Mouse (Mus musculus) heart, postnatal 0 days (tissue): ENCODE measurements around the gene Nmnat3. TPM values are rescaled to one million over a fixed set of nuclear protein-coding genes. Genes with fewer than 3 reads are reported as not detected.
A peak's percentile ranks its signal among the peaks of the same experiment; 100 is the strongest.

Source experiments
- ATAC-seq: fragments of 200-750 bp; cut with Nextera tagmentation; 2 replicates; pipeline ENCODE4 v1.8.0; 2017; ENCODE audit warnings: low read depth, moderate number of reproducible peaks, moderate library complexity; ENCODE audit not compliant: insufficient read depth
- DNase-seq: peaks from one replicate; pipeline ENCODE4 v3.0.0-alpha.2; 2016; ENCODE audit warnings: low spot score
- H3K27ac ChIP-seq: fragments of 300-500 bp; sonication (generic); 2 replicates; pipeline ENCODE4 v1.5.1; 2014; ENCODE audit warnings: low read depth, mild to moderate bottlenecking
- H3K27me3 ChIP-seq: fragments of 300-500 bp; sonication (generic); 2 replicates; pipeline ENCODE4 v1.6.1; 2014; ENCODE audit warnings: low read length, mixed read lengths; ENCODE audit not compliant: control insufficient read depth, insufficient read depth
- H3K36me3 ChIP-seq: fragments of 300-500 bp; sonication (generic); replicated peaks from 2 replicates; pipeline ENCODE4 v1.6.1; 2014; ENCODE audit warnings: low read length, mixed read lengths; ENCODE audit not compliant: control insufficient read depth, insufficient read depth
- H3K4me1 ChIP-seq: fragments of 300-500 bp; sonication (generic); 2 replicates; pipeline ENCODE4 v1.6.1; 2014; ENCODE audit warnings: antibody characterized with exemption; ENCODE audit not compliant: control insufficient read depth, insufficient read depth
- H3K4me2 ChIP-seq: fragments of 300-500 bp; sonication (generic); 2 replicates; pipeline ENCODE4 v1.6.1; 2014; ENCODE audit warnings: low read depth, mild to moderate bottlenecking, low read length, moderate library complexity
- H3K4me3 ChIP-seq: fragments of 300-500 bp; sonication (generic); 2 replicates; pipeline ENCODE4 v1.5.1; 2014; ENCODE audit warnings: low read depth, low read length
- H3K9ac ChIP-seq: fragments of 300-500 bp; sonication (generic); replicated peaks from 2 replicates; pipeline ENCODE4 v1.6.1; 2014; ENCODE audit warnings: low read depth, low read length, mixed read lengths
- H3K9me3 ChIP-seq: fragments of 300-500 bp; sonication (generic); replicated peaks from 2 replicates; pipeline ENCODE4 v1.6.1; 2016; ENCODE audit warnings: low read length; ENCODE audit not compliant: control insufficient read depth
- CTCF ChIP-seq: IDR thresholded peaks from 2 replicates; pipeline ENCODE4 v1.5.1; 2016; ENCODE audit warnings: antibody characterized with exemption, control low read depth, low read depth
- EP300 ChIP-seq: IDR thresholded peaks from 2 replicates; pipeline ENCODE4 v1.6.1; 2016; ENCODE audit warnings: antibody characterized with exemption, low read depth
- WGBS: fragments of 180-500 bp; shearing (Covaris S2); extraction: QIAGEN DNeasy Blood & Tissue Kit; methylation state at CpG from one replicate; pipeline ENCODE4 v1.1.7; 2014; 5-methylcytosine and 5-hydroxymethylcytosine counted together
- polyA plus RNA-seq: library from polyadenylated mRNA; unstranded; fragments of >200 nt; fragmentation: Nextera tagmentation; extraction: Ambion mirVana; gene quantifications from 2 replicates; pipeline ENCODE4 v1.2.1, GENCODE M21; 2015
- total RNA-seq: library from RNA; depleted of rRNA; stranded (reverse); fragments of >200 nt; gene quantifications from 2 replicates; pipeline ENCODE4 v1.2.3, GENCODE M21; 2014; ENCODE audit warnings: low replicate concordance

The Nmnat3 gene
- total and polyA plus RNA-seq, 2 experiments from 2014 or later = 9.0 to 15.1 TPM

DNA sequence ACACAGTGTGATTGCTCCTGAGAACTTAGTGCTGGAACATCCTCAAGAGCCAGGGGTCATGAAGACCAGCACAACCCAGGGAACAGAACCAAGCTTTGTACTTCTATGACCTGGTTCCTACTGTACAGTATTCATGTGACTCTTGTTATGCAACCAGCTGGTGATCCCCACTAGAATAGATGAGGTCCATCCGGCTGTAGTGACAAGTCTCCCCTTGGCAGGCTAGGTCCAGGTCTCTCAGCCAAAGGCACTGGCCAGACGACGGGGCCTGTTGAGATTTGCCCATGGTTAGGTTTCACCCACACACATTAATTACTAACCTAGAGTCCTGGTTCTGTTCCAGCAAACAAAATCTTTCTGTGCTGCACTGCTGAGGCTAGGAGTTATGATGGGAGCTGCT is 131.1 kb downstream of the Nmnat3 start:
- Histone ChIP-seq H3K4me1 (no peaks in the 10 kb centered on the region), H3K9me3 (no peaks in the 10 kb centered on the region), H3K4me2 (no peak overlapping the region), H3K4me3 (no peak overlapping the region), H3K27ac (no peak overlapping the region), H3K9ac (no peak overlapping the region), H3K36me3 (no peaks in the 10 kb centered on the region), H3K27me3 (no peaks in the 10 kb centered on the region)
- TF ChIP-seq EP300 = no peak
- no peak for TF ChIP-seq CTCF
- 79% methylated on average over 3 of the region's 3 CpGs for WGBS
- DNase-seq (no peak), ATAC-seq (no peak)

DNA sequence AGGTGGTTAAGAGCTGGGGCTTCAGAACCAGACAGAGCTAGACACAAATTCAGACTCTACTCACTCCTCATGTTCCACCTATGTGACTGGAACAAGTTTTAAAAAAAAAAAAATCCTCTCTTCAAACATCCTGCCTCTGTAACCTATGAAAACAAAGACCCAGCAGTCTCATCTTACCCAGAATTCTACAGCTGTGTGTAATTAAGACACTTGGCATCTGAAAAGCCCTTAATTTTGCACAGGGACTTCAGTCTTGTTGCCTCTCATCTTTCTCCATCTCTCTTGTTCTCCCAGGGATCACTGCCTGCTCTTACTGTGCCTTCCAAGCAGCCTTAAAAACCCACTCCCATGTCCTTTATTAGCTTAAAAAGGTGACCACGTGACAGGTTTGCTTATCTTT is 133.4 kb downstream of the Nmnat3 start:
- TF ChIP-seq EP300 (no peak), CTCF (no peak)
- H3K9me3 ChIP-seq = no peaks in the 10 kb centered on the region
- H3K27ac ChIP-seq = no peak overlapping the region
- no peaks in the 10 kb centered on the region for H3K36me3 ChIP-seq
- DNase-seq (no peak), ATAC-seq (no peak)
- no peak overlapping the region for H3K4me2 ChIP-seq
- no peaks in the 10 kb centered on the region for H3K27me3 ChIP-seq
- WGBS = 57% methylated on average over 1 of the region's 1 CpGs
- no peaks in the 10 kb centered on the region for H3K4me1 ChIP-seq
- no peak overlapping the region for H3K9ac ChIP-seq
- no peak overlapping the region for H3K4me3 ChIP-seq

DNA sequence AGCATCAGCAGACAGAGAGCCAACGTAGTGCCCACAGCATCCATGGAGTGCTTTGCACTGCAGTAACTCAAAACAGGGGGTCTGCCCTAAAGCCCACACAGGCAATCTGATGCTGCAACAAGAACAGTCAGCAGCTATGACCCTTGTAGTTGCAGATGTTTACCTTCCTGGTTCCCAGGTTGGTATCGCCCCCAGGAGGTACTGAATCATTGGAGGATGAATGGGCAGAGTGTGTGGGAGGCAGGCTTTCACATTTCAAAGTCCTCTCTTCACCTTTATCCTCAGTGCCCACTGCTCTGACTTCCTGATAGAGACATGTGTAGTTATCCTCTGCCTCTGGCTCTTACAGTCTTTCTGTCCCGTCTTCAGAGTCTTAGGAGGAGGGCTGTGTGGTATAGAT is 134.7 kb downstream of the Nmnat3 start:
- TF ChIP-seq EP300 = no peak
- no peak for TF ChIP-seq CTCF
- H3K9ac ChIP-seq = no peak overlapping the region
- H3K4me1 ChIP-seq = no peaks in the 10 kb centered on the region
- H3K27me3 ChIP-seq = no peaks in the 10 kb centered on the region
- ATAC-seq (no peak), DNase-seq (no peak)
- WGBS = 56% methylated on average over 3 of the region's 3 CpGs
- no peaks in the 10 kb centered on the region for H3K9me3 ChIP-seq
- no peak overlapping the region for H3K27ac ChIP-seq
- H3K4me3 ChIP-seq = no peak overlapping the region
- H3K36me3 ChIP-seq = no peaks in the 10 kb centered on the region
- no peak overlapping the region for H3K4me2 ChIP-seq

DNA sequence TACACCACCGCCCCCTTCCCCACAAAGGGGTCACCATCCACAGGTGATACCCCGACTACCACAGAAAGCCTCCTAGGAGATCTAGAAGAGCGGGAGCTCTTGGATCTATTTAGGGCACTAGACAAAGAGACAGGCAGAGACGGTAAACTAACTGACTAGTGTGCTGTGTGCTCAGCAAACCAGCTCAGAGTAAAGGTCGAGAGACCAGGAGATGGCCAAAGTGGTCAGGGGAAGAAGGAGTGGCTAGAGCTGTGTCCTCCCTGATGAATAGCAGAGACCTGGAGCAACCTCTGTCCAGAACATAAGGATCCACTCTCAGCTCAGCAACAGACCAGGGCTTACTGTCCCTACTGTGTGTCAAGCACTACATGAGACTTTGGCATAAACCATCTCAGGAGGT is 135.4 kb downstream of the Nmnat3 start, which contains the start of gene Rbp1:
Gene Rbp1 (plus strand): TSS at position 306 of the 400 bp plus-strand sequence.
- Histone ChIP-seq H3K4me3 (no peak within 1 kb of the TSS), H3K9me3 (no peaks in the 10 kb centered on the region), H3K9ac (no peak within 1 kb of the TSS), H3K4me2 (no peak within 1 kb of the TSS), H3K36me3 (no peaks in the 10 kb centered on the region), H3K4me1 (0 out of 2 replicates have a peak, but pooled peaks cover 5% of the 10 kb centered on the region), H3K27me3 (no peaks in the 10 kb centered on the region), H3K27ac (no peak within 1 kb of the TSS)
- whole genome bisulfite sequencing = 71% methylated on average over 5 of the region's 5 CpGs
- ATAC-seq (no peak), DNase-seq (no peak)
- TF ChIP-seq CTCF = no peak
- no peak for TF ChIP-seq EP300

DNA sequence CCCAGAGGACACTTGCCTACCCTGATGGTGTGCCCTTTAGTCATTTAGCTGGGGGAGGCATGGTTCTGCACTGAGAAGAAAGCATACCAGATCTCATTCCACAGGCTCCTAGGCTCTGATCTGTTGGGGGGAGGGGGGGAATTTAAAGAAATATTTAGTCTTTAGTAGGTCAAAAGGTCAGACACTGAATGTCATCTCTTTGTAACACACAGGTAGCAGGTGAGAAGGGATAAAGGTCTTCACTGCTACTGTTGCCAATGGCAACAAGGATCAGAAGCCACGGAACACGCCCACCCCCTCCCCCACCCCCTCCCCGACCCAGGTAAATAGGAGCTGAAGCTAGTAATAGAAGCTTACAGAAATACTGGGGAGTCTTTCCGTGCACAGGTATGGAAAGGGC is 136.5 kb downstream of the Nmnat3 start:
- no peak overlapping the region for H3K9ac ChIP-seq
- no peak for DNase-seq
- H3K27me3 ChIP-seq = no peaks in the 10 kb centered on the region
- H3K4me1 ChIP-seq = peaks cover 12% of the 10 kb centered on the region; the same call in 1 of the 2 replicates
- H3K4me2 ChIP-seq = no peak overlapping the region
- no peak for ATAC-seq
- no peaks in the 10 kb centered on the region for H3K36me3 ChIP-seq
- WGBS = 31% methylated on average over 4 of the region's 4 CpGs
- no peak overlapping the region for H3K4me3 ChIP-seq
- no peaks in the 10 kb centered on the region for H3K9me3 ChIP-seq
- TF ChIP-seq CTCF = no peak
- TF ChIP-seq EP300 = no peak
- no peak overlapping the region for H3K27ac ChIP-seq

DNA sequence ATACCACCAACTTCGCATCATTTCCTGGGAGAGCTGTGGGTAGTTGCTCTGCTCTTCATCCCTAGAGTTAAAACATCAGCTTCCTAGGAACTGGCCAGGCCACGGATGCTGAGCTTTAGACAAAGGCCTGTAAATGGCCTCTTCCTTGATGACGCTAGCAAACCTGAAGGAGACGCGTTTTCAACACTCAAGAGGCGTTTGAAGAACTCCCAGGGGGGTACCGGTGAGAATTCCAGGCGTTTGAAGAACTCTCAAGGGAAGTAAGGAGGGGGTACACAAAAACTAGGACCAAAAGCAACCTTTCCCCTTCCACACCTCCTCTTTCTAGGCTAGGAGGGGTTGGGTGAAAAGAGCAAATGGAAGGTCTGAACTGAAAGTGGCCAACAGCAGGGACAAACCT is 137.1 kb downstream of the Nmnat3 start:
- Histone ChIP-seq H3K9ac (peak overlapping the region; percentile 57; the same call in 1 of the 2 replicates), H3K27ac (no peak overlapping the region), H3K27me3 (no peaks in the 10 kb centered on the region), H3K4me1 (peaks cover 18% of the 10 kb centered on the region), H3K4me2 (peak overlapping the region; percentile 72), H3K4me3 (peak overlapping the region; percentile 63), H3K36me3 (no peaks in the 10 kb centered on the region), H3K9me3 (no peaks in the 10 kb centered on the region)
- ATAC-seq (no peak), DNase-seq (no peak)
- TF ChIP-seq CTCF (no peak), EP300 (no peak)
- 7% methylated on average over 8 of the region's 8 CpGs for WGBS
